Mouse (Mus musculus) forebrain, embryonic 14.5 days (tissue): Measurements from ENCODE around the gene Gaa. TPM values are rescaled to one million over a fixed set of nuclear protein-coding genes. Genes with fewer than 3 reads are reported as not detected.

Experiments used
- ATAC-seq: fragments of 200-750 bp; cut with Nextera tagmentation; 2 replicates; pipeline ENCODE4 v1.8.0; 2017; ENCODE audit warnings: mild to moderate bottlenecking, moderate library complexity
- DNase-seq: peaks from one replicate; pipeline ENCODE4 v3.0.0-alpha.2; 2015; ENCODE audit warnings: low spot score
- H3K27ac ChIP-seq: fragments of 300-500 bp; sonication (generic); 2 replicates; pipeline ENCODE4 v1.5.1; 2014; ENCODE audit warnings: low read depth, mild to moderate bottlenecking, control low read depth, low read length, moderate library complexity
- H3K27me3 ChIP-seq: fragments of 300-500 bp; sonication (generic); replicated peaks from 2 replicates; pipeline ENCODE4 v1.6.1; 2014; ENCODE audit warnings: low read length, control low read depth, mixed read lengths; ENCODE audit not compliant: control insufficient read depth, insufficient read depth
- H3K36me3 ChIP-seq: fragments of 300-500 bp; sonication (generic); 2 replicates; pipeline ENCODE4 v1.6.1; 2014; ENCODE audit warnings: low read length, control low read depth; ENCODE audit not compliant: control insufficient read depth, insufficient read depth
- H3K4me1 ChIP-seq: fragments of 300-500 bp; sonication (generic); 2 replicates; pipeline ENCODE4 v1.6.1; 2014; ENCODE audit warnings: antibody characterized with exemption, low read length, control low read depth; ENCODE audit not compliant: control insufficient read depth, insufficient read depth
- H3K4me2 ChIP-seq: fragments of 300-500 bp; sonication (generic); 2 replicates; pipeline ENCODE4 v1.6.1; 2014; ENCODE audit warnings: mild to moderate bottlenecking, control low read depth, low read length
- H3K4me3 ChIP-seq: fragments of 300-500 bp; sonication (generic); 2 replicates; pipeline ENCODE4 v1.5.1; 2014; ENCODE audit warnings: low read depth, low read length, control low read depth
- H3K9ac ChIP-seq: fragments of 300-500 bp; sonication (generic); 2 replicates; pipeline ENCODE4 v1.6.1; 2014; ENCODE audit warnings: mild to moderate bottlenecking, low read length, control low read depth, moderate library complexity
- H3K9me3 ChIP-seq: fragments of 300-500 bp; sonication (generic); replicated peaks from 2 replicates; pipeline ENCODE4 v1.6.1; 2016; ENCODE audit warnings: low read length, control low read depth, mixed read lengths; ENCODE audit not compliant: control insufficient read depth
- WGBS: fragments of 180-500 bp; shearing (Covaris S2); extraction: QIAGEN DNeasy Blood & Tissue Kit; methylation state at CpG from one replicate; pipeline ENCODE4 v1.1.7; 2014; 5-methylcytosine and 5-hydroxymethylcytosine counted together
- polyA plus RNA-seq: library from polyadenylated mRNA; unstranded; fragments of >200 nt; fragmentation: Nextera tagmentation; extraction: Ambion mirVana; gene quantifications from 2 replicates; pipeline ENCODE4 v1.2.1, GENCODE M21; 2014

Gaa gene
- polyA plus RNA-seq, 1 experiment from 2014 or later, result 28.3 TPM

DNA sequence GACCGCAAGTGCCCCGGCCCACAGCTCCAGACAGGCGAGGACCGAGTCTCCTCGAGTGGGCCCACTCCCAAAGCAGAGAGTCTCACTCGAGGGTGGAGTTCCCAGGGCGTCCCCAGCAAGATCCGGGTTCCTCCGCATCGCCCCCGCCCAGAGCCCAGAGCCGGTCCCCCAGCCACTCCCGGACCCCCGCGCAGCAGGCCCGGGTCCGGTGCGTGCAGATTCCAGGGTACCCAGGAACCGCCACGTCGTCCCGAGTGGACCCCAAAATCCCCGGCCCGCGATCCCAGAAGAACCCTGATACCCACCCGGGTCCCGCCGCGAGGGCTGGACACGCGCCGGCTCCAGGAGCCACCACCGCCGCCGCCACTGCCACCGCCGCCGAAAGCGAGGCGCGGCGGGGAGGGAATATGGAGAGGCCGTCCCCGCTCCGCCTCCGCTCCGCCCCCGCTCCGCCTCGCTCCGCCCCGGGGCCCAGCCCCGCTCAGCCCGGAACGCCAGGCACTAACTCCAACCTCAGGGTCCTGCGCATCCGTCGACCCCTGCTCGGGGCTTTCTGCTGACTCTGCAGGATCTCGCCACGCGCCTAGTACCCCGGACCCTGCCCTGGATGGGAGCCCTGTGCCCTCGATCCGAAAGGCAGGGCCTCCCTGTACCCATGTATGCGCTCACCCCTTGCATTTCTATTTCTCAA is 39.5 kb upstream of the Gaa start, which contains the start of the genes Tbc1d16 and Ccdc40:
TSS of gene Tbc1d16 (minus strand) at position 409 of the 691 bp plus-strand sequence.
TSS of gene Ccdc40 (plus strand) at position 482 of the 691 bp plus-strand sequence.
- Histone ChIP-seq H3K4me2 (peak within 1 kb of the TSS; percentile 100), H3K36me3 (no peaks in the 10 kb centered on the region), H3K27ac (peak within 1 kb of the TSS; percentile 74; the same call in 1 of the 2 replicates), H3K9ac (peak within 1 kb of the TSS; percentile 91), H3K4me3 (peak within 1 kb of the TSS; percentile 70), H3K27me3 (no peaks in the 10 kb centered on the region), H3K9me3 (no peaks in the 10 kb centered on the region), H3K4me1 (peaks cover 43% of the 10 kb centered on the region)
- DNase-seq (peak; percentile 84), ATAC-seq (peak; percentile 93)
- WGBS, result under 1% methylated on average over 39 of the region's 66 CpGs

- no peaks in the 10 kb centered on the region for H3K27me3 ChIP-seq
- peak overlapping the region; percentile 91 for H3K9ac ChIP-seq
- H3K4me1 ChIP-seq, result peaks cover 38% of the 10 kb centered on the region
- no peaks in the 10 kb centered on the region for H3K36me3 ChIP-seq
- H3K4me2 ChIP-seq, result peak overlapping the region; percentile 100
- under 1% methylated on average over 34 of the region's 34 CpGs for WGBS
- ATAC-seq (peak; percentile 92), DNase-seq (peak; percentile 93)
- peak overlapping the region; percentile 70 for H3K4me3 ChIP-seq
- no peaks in the 10 kb centered on the region for H3K9me3 ChIP-seq
- H3K27ac ChIP-seq, result peak overlapping the region; percentile 67; the same call in 1 of the 2 replicates
Measured at GRCm38 (mm10) chr11:119228846-119229626, 38.7 kb upstream of the Gaa start.

DNA sequence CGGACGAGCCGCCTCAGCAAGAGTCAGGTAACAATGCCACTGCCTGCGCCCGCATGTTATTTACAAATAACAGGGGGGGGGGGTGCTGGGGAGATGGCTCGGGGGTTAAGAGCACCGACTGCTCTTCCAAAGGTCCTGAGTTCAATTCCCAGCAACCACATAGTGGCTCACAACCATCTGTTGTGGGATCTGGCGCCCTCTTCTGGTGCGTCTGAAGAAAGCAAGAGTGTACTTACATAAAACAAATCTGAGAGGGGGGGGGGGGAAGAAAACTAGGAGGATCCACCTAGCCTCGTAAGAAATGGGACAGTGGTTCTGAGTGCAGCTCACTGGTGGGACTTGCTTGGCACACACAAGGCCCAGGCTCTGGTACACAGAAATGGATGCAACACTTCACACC is 32.9 kb upstream of the Gaa start:
- 96% methylated on average over 10 of the region's 10 CpGs for WGBS

DNA sequence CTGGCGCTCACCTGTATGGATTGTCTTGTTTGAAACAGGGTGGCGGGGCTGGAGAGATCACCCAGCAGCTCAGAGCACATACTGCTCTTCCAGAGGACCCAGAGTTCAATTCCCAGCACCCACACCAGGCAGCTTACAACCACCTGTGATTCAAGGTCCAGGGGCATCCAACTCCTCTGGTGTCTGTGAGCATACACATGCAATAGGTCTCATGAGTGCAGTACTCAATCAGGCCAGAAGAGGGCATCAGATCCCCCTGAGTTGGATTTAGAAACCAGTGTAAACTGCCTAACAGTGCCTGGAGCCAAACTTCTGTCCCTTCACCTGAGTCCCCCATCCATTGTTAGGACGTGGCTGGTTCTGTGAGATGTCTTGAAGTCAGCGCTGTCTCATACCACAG is 32.1 kb upstream of the Gaa start:
- H3K4me1 ChIP-seq, result no peaks in the 10 kb centered on the region
- 81% methylated on average over 4 of the region's 4 CpGs for WGBS
- H3K4me3 ChIP-seq, result no peak overlapping the region
- no peak overlapping the region for H3K4me2 ChIP-seq
- H3K9me3 ChIP-seq, result no peaks in the 10 kb centered on the region; the same call in 1 of the 2 replicates
- H3K36me3 ChIP-seq, result peaks cover 11% of the 10 kb centered on the region; the same call in 1 of the 2 replicates
- DNase-seq (peak; percentile 75), ATAC-seq (no peak)
- no peak overlapping the region for H3K27ac ChIP-seq
- no peak overlapping the region for H3K9ac ChIP-seq
- no peaks in the 10 kb centered on the region for H3K27me3 ChIP-seq

More for the DNA sequence above, 32.9 kb upstream of the Gaa start:
- no peak for ATAC-seq
- no peak for DNase-seq
- Histone ChIP-seq H3K4me2 (no peak overlapping the region), H3K9ac (no peak overlapping the region), H3K36me3 (peaks cover 11% of the 10 kb centered on the region; the same call in 1 of the 2 replicates), H3K27ac (no peak overlapping the region), H3K27me3 (no peaks in the 10 kb centered on the region), H3K9me3 (no peaks in the 10 kb centered on the region; the same call in 1 of the 2 replicates), H3K4me3 (no peak overlapping the region), H3K4me1 (peaks cover 6% of the 10 kb centered on the region)

- peaks cover 13% of the 10 kb centered on the region; the same call in 1 of the 2 replicates for H3K36me3 ChIP-seq
- H3K27me3 ChIP-seq, result no peaks in the 10 kb centered on the region
- 36% methylated on average over 8 of the region's 8 CpGs for WGBS
- DNase-seq, result no peak
- no peak for ATAC-seq
- no peak overlapping the region for H3K4me2 ChIP-seq
- H3K9ac ChIP-seq, result no peak overlapping the region
- H3K9me3 ChIP-seq, result no peaks in the 10 kb centered on the region; the same call in 1 of the 2 replicates
- H3K4me3 ChIP-seq, result no peak overlapping the region
- H3K4me1 ChIP-seq, result no peaks in the 10 kb centered on the region
- H3K27ac ChIP-seq, result no peak overlapping the region
Measured at GRCm38 (mm10) chr11:119236354-119236753, 31.3 kb upstream of the Gaa start.

DNA sequence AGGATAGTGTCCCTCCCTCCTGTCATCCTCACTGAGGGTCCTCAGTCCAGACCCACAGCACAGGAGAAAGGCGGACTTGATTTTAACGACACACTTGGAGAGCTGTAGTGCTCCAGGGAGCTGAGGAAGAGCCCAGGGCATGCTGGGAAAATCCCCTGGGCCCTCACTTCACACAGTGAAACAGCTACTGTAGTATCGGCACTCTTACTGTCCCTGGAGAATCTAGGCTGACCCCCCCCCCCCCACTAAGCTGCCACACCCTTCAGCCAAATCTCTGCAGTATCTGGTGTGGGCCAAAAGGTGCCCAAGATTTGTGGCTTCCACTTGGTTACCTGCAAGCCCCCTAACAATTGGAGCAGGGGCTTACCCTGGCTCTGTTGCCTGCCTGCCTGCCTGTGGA is 30.7 kb upstream of the Gaa start:
- Histone ChIP-seq H3K27ac (no peak overlapping the region), H3K36me3 (peaks cover 14% of the 10 kb centered on the region; the same call in 1 of the 2 replicates), H3K4me2 (no peak overlapping the region), H3K9ac (no peak overlapping the region), H3K27me3 (no peaks in the 10 kb centered on the region), H3K4me3 (no peak overlapping the region), H3K4me1 (no peaks in the 10 kb centered on the region), H3K9me3 (no peaks in the 10 kb centered on the region; the same call in 1 of the 2 replicates)
- WGBS, result 61% methylated on average over 3 of the region's 3 CpGs
- ATAC-seq, result no peak
- DNase-seq, result no peak

DNA sequence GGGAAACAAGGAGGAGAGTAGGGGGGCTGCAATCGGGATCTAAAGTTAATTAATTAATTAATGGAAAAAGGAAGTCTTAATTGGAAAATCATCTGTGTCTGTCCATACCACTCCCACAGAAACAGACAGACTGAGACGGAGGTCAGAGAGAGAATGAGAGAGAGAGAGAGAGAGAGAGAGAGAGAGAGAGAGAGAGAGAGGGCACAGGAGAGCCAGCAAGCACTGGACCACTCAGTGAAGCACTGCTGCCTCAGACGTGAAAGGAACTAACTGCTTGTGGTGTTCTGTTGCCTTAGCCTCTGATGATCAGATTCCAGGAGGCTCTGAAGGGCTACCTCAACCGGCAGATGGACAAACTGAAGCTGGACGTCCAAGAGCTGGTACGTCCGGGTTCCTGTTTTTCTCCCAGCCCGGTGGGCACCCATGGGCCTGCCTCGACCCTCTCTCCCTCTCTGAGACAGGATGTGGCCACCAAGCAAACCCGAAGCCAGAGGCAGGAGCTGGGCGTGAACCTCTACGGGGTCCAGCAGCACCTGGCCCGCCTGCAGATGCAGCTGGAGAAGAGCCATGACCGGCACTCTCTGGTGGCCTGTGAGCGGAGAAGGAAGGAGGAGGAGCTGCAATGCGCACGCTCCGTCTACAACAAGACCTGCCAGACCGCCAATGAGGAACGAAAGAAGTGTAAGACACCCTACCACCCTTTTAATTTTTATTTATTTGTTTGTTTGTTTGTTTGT is 30.0 kb upstream of the Gaa start:
- Histone ChIP-seq H3K27me3 (no peaks in the 10 kb centered on the region), H3K9ac (peak overlapping the region; percentile 35), H3K9me3 (no peaks in the 10 kb centered on the region; the same call in 1 of the 2 replicates), H3K27ac (no peak overlapping the region), H3K4me3 (peak overlapping the region; percentile 1; the same call in 1 of the 2 replicates), H3K36me3 (peaks cover 19% of the 10 kb centered on the region), H3K4me1 (no peaks in the 10 kb centered on the region), H3K4me2 (peak overlapping the region; percentile 45)
- ATAC-seq (peak; percentile 56), DNase-seq (no peak)
- 42% methylated on average over 20 of the region's 20 CpGs for WGBS

GRCm38 (mm10) chr11:119238305-119238721 is 29.4 kb upstream of the Gaa start:
- H3K27me3 ChIP-seq, result no peaks in the 10 kb centered on the region
- no peak overlapping the region for H3K9ac ChIP-seq

More at GRCm38 (mm10) chr11:119238305-119238721, 29.4 kb upstream of the Gaa start:
- Histone ChIP-seq H3K4me1 (no peaks in the 10 kb centered on the region), H3K36me3 (peaks cover 19% of the 10 kb centered on the region), H3K27ac (no peak overlapping the region), H3K9me3 (no peaks in the 10 kb centered on the region; the same call in 1 of the 2 replicates), H3K4me3 (peak overlapping the region; percentile 1; the same call in 1 of the 2 replicates), H3K4me2 (peak overlapping the region; percentile 45)
- ATAC-seq (peak; percentile 75), DNase-seq (peak; percentile 62)
- 33% methylated on average over 11 of the region's 11 CpGs for WGBS
